Mouse (Mus musculus) kidney, postnatal 0 days (tissue): Measurements from ENCODE around the gene 1700025G04Rik. TPM values are rescaled to one million over a fixed set of nuclear protein-coding genes. Genes with fewer than 3 reads are reported as not detected.

Experiments used
- ATAC-seq: fragments of 200-750 bp; cut with Nextera tagmentation; replicated peaks from 2 replicates; pipeline ENCODE4 v1.8.0; 2017; ENCODE audit warnings: low read depth, moderate number of reproducible peaks, moderate TSS enrichment, moderate library complexity; ENCODE audit not compliant: low FRiP score
- DNase-seq: peaks from one replicate; pipeline ENCODE4 v3.0.0-alpha.2; 2016; ENCODE audit warnings: low spot score
- H3K27ac ChIP-seq: fragments of 300-500 bp; sonication (generic); 2 replicates; pipeline ENCODE4 v1.5.1; 2014; ENCODE audit warnings: mild to moderate bottlenecking
- H3K27me3 ChIP-seq: fragments of 300-500 bp; sonication (generic); 2 replicates; pipeline ENCODE4 v1.6.1; 2014; ENCODE audit warnings: low read length, mixed read lengths; ENCODE audit not compliant: insufficient read depth
- H3K36me3 ChIP-seq: fragments of 300-500 bp; sonication (generic); 2 replicates; pipeline ENCODE4 v1.6.1; 2014; ENCODE audit warnings: low read length, mixed read lengths; ENCODE audit not compliant: insufficient read depth
- H3K4me1 ChIP-seq: fragments of 300-500 bp; sonication (generic); replicated peaks from 2 replicates; pipeline ENCODE4 v1.6.1; 2014; ENCODE audit warnings: antibody characterized with exemption, low read length, mixed read lengths; ENCODE audit not compliant: insufficient read depth
- H3K4me2 ChIP-seq: fragments of 300-500 bp; sonication (generic); 2 replicates; pipeline ENCODE4 v1.6.1; 2014; ENCODE audit warnings: mild to moderate bottlenecking, low read length, moderate library complexity, mixed read lengths
- H3K4me3 ChIP-seq: fragments of 300-500 bp; sonication (generic); replicated peaks from 2 replicates; pipeline ENCODE4 v1.5.1; 2014; ENCODE audit warnings: low read depth, low read length
- H3K9ac ChIP-seq: fragments of 300-500 bp; sonication (generic); 2 replicates; pipeline ENCODE4 v1.6.1; 2014; ENCODE audit warnings: low read depth, low read length
- H3K9me3 ChIP-seq: fragments of 300-500 bp; sonication (generic); replicated peaks from 2 replicates; pipeline ENCODE4 v1.6.1; 2016; ENCODE audit warnings: low read length, inconsistent platforms, mixed read lengths
- CTCF ChIP-seq: IDR thresholded peaks from 2 replicates; pipeline ENCODE4 v1.5.1; 2016; ENCODE audit warnings: antibody characterized with exemption, low read depth, mild to moderate bottlenecking, moderate library complexity
- WGBS: fragments of 180-500 bp; shearing (Covaris S2); extraction: QIAGEN DNeasy Blood & Tissue Kit; methylation state at CpG from one replicate; pipeline ENCODE4 v1.1.7; 2014; 5-methylcytosine and 5-hydroxymethylcytosine counted together
- polyA plus RNA-seq: library from polyadenylated mRNA; unstranded; fragments of >200 nt; fragmentation: Nextera tagmentation; extraction: Ambion mirVana; gene quantifications from 2 replicates; pipeline ENCODE4 v1.2.1, GENCODE M21; 2015

1700025G04Rik gene
- polyA plus RNA-seq, 1 experiment from 2014 or later = 15.5 TPM

DNA sequence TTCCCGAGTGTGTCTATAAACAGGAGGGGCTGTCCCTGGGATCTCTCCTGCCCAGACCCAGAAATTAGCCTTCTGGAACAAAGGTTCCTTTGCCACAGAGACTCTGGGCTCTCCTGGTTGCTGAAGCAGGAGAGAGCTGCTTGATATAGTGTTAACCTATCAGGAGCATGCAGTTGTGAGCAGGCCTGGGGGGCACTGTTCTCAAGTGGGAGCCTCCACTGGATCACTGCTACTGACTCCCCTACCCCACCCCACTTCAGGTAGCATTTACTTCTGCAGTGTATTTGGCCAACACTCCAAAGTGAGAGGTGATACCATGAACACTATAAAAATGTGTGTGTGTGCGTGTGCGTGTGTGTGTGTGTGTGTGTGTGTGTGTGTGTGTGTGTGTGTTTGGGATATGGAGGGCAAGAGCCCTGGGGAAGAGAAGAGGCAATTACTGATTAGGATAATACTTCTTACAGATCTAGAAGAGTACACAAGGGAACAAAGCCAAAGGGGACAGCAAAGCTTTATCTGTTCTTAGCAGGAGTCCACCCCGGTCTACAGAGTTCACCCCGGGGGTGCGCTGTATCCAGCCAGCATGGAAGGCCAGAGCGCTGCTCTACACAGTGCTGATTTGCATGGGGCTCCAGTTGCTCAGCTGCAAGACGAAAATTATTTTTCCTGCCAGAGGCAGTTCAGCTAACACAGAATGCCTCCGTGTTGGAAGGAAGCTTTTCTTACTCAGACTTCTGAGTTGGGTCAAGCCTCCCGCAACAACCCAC, 145.3 kb downstream of the 1700025G04Rik start:
- 60% methylated on average over 10 of the region's 10 CpGs for WGBS
- ATAC-seq = no peak

GRCm38 (mm10) chr1:151943681-151944237, 146.2 kb downstream of the 1700025G04Rik start:
- 66% methylated on average over 8 of the region's 8 CpGs for WGBS
- Histone ChIP-seq H3K9me3 (no peaks in the 10 kb centered on the region), H3K27ac (no peak overlapping the region), H3K4me3 (no peak overlapping the region), H3K9ac (no peak overlapping the region), H3K4me2 (no peak overlapping the region), H3K36me3 (no peaks in the 10 kb centered on the region), H3K27me3 (no peaks in the 10 kb centered on the region), H3K4me1 (peaks cover 3% of the 10 kb centered on the region; the same call in 1 of the 2 replicates)
- ATAC-seq (no peak), DNase-seq (no peak)
- no peak for TF ChIP-seq CTCF

More for the DNA sequence above, 145.3 kb downstream of the 1700025G04Rik start:
- TF ChIP-seq CTCF = no peak
- DNase-seq = no peak
- Histone ChIP-seq H3K4me2 (no peak overlapping the region), H3K4me1 (peaks cover 3% of the 10 kb centered on the region; the same call in 1 of the 2 replicates), H3K36me3 (no peaks in the 10 kb centered on the region), H3K9me3 (no peaks in the 10 kb centered on the region), H3K27ac (no peak overlapping the region), H3K4me3 (no peak overlapping the region), H3K9ac (no peak overlapping the region), H3K27me3 (no peaks in the 10 kb centered on the region)

GRCm38 (mm10) chr1:151942972-151943654, 146.8 kb downstream of the 1700025G04Rik start:
- WGBS = 50% methylated on average over 11 of the region's 11 CpGs
- ATAC-seq = no peak; the same call in 1 of the 2 replicates

DNA sequence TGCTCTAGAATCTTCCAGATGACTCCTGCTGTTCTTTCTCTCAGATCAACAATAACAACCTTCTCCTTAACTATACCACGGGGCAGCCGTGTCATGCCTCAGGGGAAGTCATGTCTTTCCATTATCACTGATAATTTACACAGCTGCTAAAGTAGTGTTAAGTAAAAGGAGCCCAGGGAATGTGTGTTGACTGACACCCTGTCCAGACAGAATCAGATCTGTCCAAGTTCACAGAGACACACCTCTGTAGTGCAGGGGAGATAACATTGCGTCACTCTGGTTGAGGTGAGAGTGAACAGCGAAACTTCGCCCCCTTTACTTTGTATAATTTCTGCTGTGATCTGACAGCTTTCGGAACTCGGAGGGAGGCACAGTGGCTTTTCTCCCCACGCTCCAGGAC, 149.9 kb downstream of the 1700025G04Rik start:
- no peak for ATAC-seq
- no peak for TF ChIP-seq CTCF
- Histone ChIP-seq H3K9me3 (no peaks in the 10 kb centered on the region), H3K4me2 (no peak overlapping the region), H3K36me3 (no peaks in the 10 kb centered on the region), H3K4me1 (0 out of 2 replicates have a peak, but pooled peaks cover 3% of the 10 kb centered on the region), H3K9ac (no peak overlapping the region), H3K4me3 (no peak overlapping the region), H3K27me3 (no peaks in the 10 kb centered on the region), H3K27ac (no peak overlapping the region)
- no peak for DNase-seq
- 63% methylated on average over 8 of the region's 8 CpGs for WGBS

More at GRCm38 (mm10) chr1:151942972-151943654, 146.8 kb downstream of the 1700025G04Rik start:
- H3K4me2 ChIP-seq = no peak overlapping the region
- H3K36me3 ChIP-seq = no peaks in the 10 kb centered on the region
- DNase-seq = no peak
- TF ChIP-seq CTCF = no peak
- H3K9ac ChIP-seq = no peak overlapping the region
- H3K27ac ChIP-seq = no peak overlapping the region
- H3K9me3 ChIP-seq = no peaks in the 10 kb centered on the region
- peaks cover 3% of the 10 kb centered on the region; the same call in 1 of the 2 replicates for H3K4me1 ChIP-seq
- no peaks in the 10 kb centered on the region for H3K27me3 ChIP-seq
- no peak overlapping the region for H3K4me3 ChIP-seq

- Histone ChIP-seq H3K4me2 (no peak overlapping the region), H3K9me3 (no peaks in the 10 kb centered on the region), H3K27ac (no peak overlapping the region), H3K4me1 (0 out of 2 replicates have a peak, but pooled peaks cover 3% of the 10 kb centered on the region), H3K36me3 (no peaks in the 10 kb centered on the region), H3K27me3 (no peaks in the 10 kb centered on the region), H3K4me3 (no peak overlapping the region), H3K9ac (no peak overlapping the region)
- DNase-seq (no peak), ATAC-seq (no peak)
- no peak for TF ChIP-seq CTCF
- 64% methylated on average over 6 of the region's 6 CpGs for WGBS
These were observed 150.4 kb downstream of the 1700025G04Rik start for GRCm38 (mm10) chr1:151939510-151939909.

GRCm38 (mm10) chr1:151933605-151934004, 156.3 kb downstream of the 1700025G04Rik start:
- no peak overlapping the region for H3K9ac ChIP-seq
- 81% methylated on average over 6 of the region's 6 CpGs for WGBS
- DNase-seq (no peak), ATAC-seq (no peak)
- no peak for TF ChIP-seq CTCF
- H3K27ac ChIP-seq = no peak overlapping the region
- H3K4me3 ChIP-seq = no peak overlapping the region
- H3K4me2 ChIP-seq = no peak overlapping the region
- no peaks in the 10 kb centered on the region for H3K36me3 ChIP-seq
- no peaks in the 10 kb centered on the region for H3K9me3 ChIP-seq
- no peaks in the 10 kb centered on the region for H3K27me3 ChIP-seq
- no peaks in the 10 kb centered on the region for H3K4me1 ChIP-seq
